Mouse (Mus musculus) C2C12 (cell line): ENCODE measurements around the gene Prkcg.

Experiments used
- CEBPB ChIP-seq: IDR thresholded peaks from one replicate; pipeline ENCODE4 v1.6.1; 2011; ENCODE audit warnings: low read depth, mild to moderate bottlenecking, control low read depth, moderate library complexity
- CTCF ChIP-seq: IDR thresholded peaks from one replicate; pipeline ENCODE4 v1.5.1; 2011; ENCODE audit not compliant: control insufficient read depth, insufficient read depth, insufficient read length
- FOSL1 ChIP-seq: IDR thresholded peaks from one replicate; pipeline ENCODE4 v1.8.0; 2011; ENCODE audit warnings: mild to moderate bottlenecking, low read length; ENCODE audit not compliant: poor library complexity, insufficient read depth, severe bottlenecking
- MAX ChIP-seq: IDR thresholded peaks from one replicate; pipeline ENCODE4 v1.6.1; 2011; ENCODE audit warnings: mild to moderate bottlenecking, control low read depth

GRCm38 (mm10) chr7:3360678-3361077 lies 71.7 kb downstream of the Prkcg start:
- TF ChIP-seq CTCF = no peak
- no peak for TF ChIP-seq CEBPB
- TF ChIP-seq MAX = no peak
- no peak for TF ChIP-seq FOSL1
